Mouse (Mus musculus): ENCODE data around the gene Prune1. TPM values are rescaled to one million over a fixed set of nuclear protein-coding genes. Genes with fewer than 3 reads are reported as not detected.

The Prune1 gene
- polyA plus RNA-seq, 1 experiment from 2014 or later = 24.2 TPM

- no peak overlapping the region for H3K9ac ChIP-seq (ENCODE audit: low read depth, low read length)
- no peak for DNase-seq (ENCODE audit: low spot score)
- peaks cover 71% of the 10 kb centered on the region for H3K36me3 ChIP-seq (ENCODE audit: control insufficient read depth, insufficient read depth, low read length)
- no peaks in the 10 kb centered on the region for H3K9me3 ChIP-seq (ENCODE audit: control insufficient read depth, low read length)
- H3K4me2 ChIP-seq (ENCODE audit: low read depth, low read length) = no peak overlapping the region
- no peak overlapping the region for H3K4me3 ChIP-seq (ENCODE audit: low read depth, low read length)
- no peaks in the 10 kb centered on the region for H3K4me1 ChIP-seq (ENCODE audit: control insufficient read depth, insufficient read depth, low read length)
- no peak for ATAC-seq (ENCODE audit: low read depth)
- H3K27me3 ChIP-seq (replicated peaks; ENCODE audit: control insufficient read depth, insufficient read depth, low read length) = no peaks in the 10 kb centered on the region
- 84% methylated on average over 4 of the region's 4 CpGs for WGBS
- H3K27ac ChIP-seq (replicated peaks; ENCODE audit: low read depth, low read length) = no peak overlapping the region
Measured at GRCm38 (mm10) chr3:95208286-95208685, 73.6 kb downstream of the Prune1 start.

DNA sequence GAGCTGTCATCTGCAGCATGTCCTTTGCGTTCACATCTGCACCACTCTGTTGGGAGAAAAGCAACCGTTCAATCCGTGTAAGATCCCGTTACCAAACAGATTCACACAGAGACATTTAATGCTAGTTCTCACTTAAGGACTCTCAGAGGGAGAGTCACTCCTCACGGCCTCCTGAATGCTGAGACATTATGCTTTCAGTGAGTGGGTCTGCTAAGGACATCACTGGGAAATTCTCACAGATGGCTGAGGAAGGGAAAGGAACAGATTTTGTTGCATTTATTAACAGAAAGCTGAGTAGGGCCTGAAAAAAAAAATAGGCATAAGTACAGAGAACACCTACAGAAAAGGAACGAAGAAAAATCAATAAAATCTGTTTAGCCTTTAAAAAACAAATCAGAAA is 78.0 kb downstream of the Prune1 start:
- DNase-seq (ENCODE audit: low spot score) = no peak
- no peak overlapping the region for H3K9ac ChIP-seq (ENCODE audit: low read depth, low read length)
- H3K4me1 ChIP-seq (ENCODE audit: control insufficient read depth, insufficient read depth, low read length) = no peaks in the 10 kb centered on the region
- ATAC-seq (ENCODE audit: low read depth) = no peak
- peaks cover 94% of the 10 kb centered on the region for H3K36me3 ChIP-seq (ENCODE audit: control insufficient read depth, insufficient read depth, low read length)
- H3K9me3 ChIP-seq (ENCODE audit: control insufficient read depth, low read length) = no peaks in the 10 kb centered on the region
- H3K4me3 ChIP-seq (ENCODE audit: low read depth, low read length) = no peak overlapping the region
- H3K27ac ChIP-seq (replicated peaks; ENCODE audit: low read depth, low read length) = no peak overlapping the region
- WGBS = 90% methylated on average over 6 of the region's 6 CpGs
- no peak overlapping the region for H3K4me2 ChIP-seq (ENCODE audit: low read depth, low read length)
- no peaks in the 10 kb centered on the region for H3K27me3 ChIP-seq (replicated peaks; ENCODE audit: control insufficient read depth, insufficient read depth, low read length)

Other genes starting within 250 kb of the Prune1 start
- gene Psmd4, start 239.5 kb downstream of the Prune1 start, polyA plus RNA-seq (2014; fragmentation: Nextera tagmentation; extraction: Ambion mirVana) = 234 and 252 TPM in 2 replicates
- 13.7 and 14.9 TPM in 2 replicates for gene Pip5k1a, start 175.1 kb downstream of the Prune1 start, polyA plus RNA-seq (2014; fragmentation: Nextera tagmentation; extraction: Ambion mirVana)
- 107 and 118 TPM in 2 replicates for gene Vps72, start 171.1 kb downstream of the Prune1 start, polyA plus RNA-seq (2014; fragmentation: Nextera tagmentation; extraction: Ambion mirVana)
- 6.4 and 9.7 TPM in 2 replicates for gene Tmod4, start 157.6 kb downstream of the Prune1 start, polyA plus RNA-seq (2014; fragmentation: Nextera tagmentation; extraction: Ambion mirVana)
- gene Scnm1, start 148.1 kb downstream of the Prune1 start, polyA plus RNA-seq (2014; fragmentation: Nextera tagmentation; extraction: Ambion mirVana) = 58.3 and 62.2 TPM in 2 replicates
- 12.0 and 13.2 TPM in 2 replicates for gene Lysmd1, start 148.0 kb downstream of the Prune1 start, polyA plus RNA-seq (2014; fragmentation: Nextera tagmentation; extraction: Ambion mirVana)
- gene Tnfaip8l2, start 139.7 kb downstream of the Prune1 start, polyA plus RNA-seq (2014; fragmentation: Nextera tagmentation; extraction: Ambion mirVana) = 5.8 and 6.4 TPM in 2 replicates
- gene Sema6c, start 121.6 kb downstream of the Prune1 start, polyA plus RNA-seq (2014; fragmentation: Nextera tagmentation; extraction: Ambion mirVana) = 14.4 and 16.6 TPM in 2 replicates
- 7.8 and 8.0 TPM in 2 replicates for gene Gabpb2, start 64.2 kb downstream of the Prune1 start, polyA plus RNA-seq (2014; fragmentation: Nextera tagmentation; extraction: Ambion mirVana)
- 111 and 125 TPM in 2 replicates for gene Cdc42se1, start 53.3 kb downstream of the Prune1 start, polyA plus RNA-seq (2014; fragmentation: Nextera tagmentation; extraction: Ambion mirVana)
- 36.9 and 37.2 TPM in 2 replicates for gene Mllt11, start 49.9 kb downstream of the Prune1 start, polyA plus RNA-seq (2014; fragmentation: Nextera tagmentation; extraction: Ambion mirVana)
- 0.38 and 0.41 TPM in 2 replicates for gene Gm128, start 40.5 kb downstream of the Prune1 start, polyA plus RNA-seq (2014; fragmentation: Nextera tagmentation; extraction: Ambion mirVana)
- gene Bnipl, start 30.9 kb downstream of the Prune1 start, polyA plus RNA-seq (2014; fragmentation: Nextera tagmentation; extraction: Ambion mirVana) = 6.1 and 6.9 TPM in 2 replicates
- 37.7 and 44.9 TPM in 2 replicates for gene Mindy1, start 731 bp downstream of the Prune1 start, polyA plus RNA-seq (2014; fragmentation: Nextera tagmentation; extraction: Ambion mirVana)
- 2.8 TPM in 2 replicates for gene Anxa9, start 25.1 kb upstream of the Prune1 start, polyA plus RNA-seq (2014; fragmentation: Nextera tagmentation; extraction: Ambion mirVana)
- gene Cers2, start 32.7 kb upstream of the Prune1 start, polyA plus RNA-seq (2014; fragmentation: Nextera tagmentation; extraction: Ambion mirVana) = 133 and 134 TPM in 2 replicates
- gene Setdb1, start 75.1 kb upstream of the Prune1 start, polyA plus RNA-seq (2014; fragmentation: Nextera tagmentation; extraction: Ambion mirVana) = 39.3 and 44.2 TPM in 2 replicates
- gene 4930558C23Rik, start 120.8 kb upstream of the Prune1 start, polyA plus RNA-seq (2014; fragmentation: Nextera tagmentation; extraction: Ambion mirVana) = 0.30 TPM in 1 of 2 replicates, not detected in the other
- 32.5 and 38.1 TPM in 2 replicates for gene Arnt, start 152.3 kb upstream of the Prune1 start, polyA plus RNA-seq (2014; fragmentation: Nextera tagmentation; extraction: Ambion mirVana)
- gene Ctsk, start 217.2 kb upstream of the Prune1 start, polyA plus RNA-seq (2014; fragmentation: Nextera tagmentation; extraction: Ambion mirVana) = 113 and 147 TPM in 2 replicates
- 21.8 and 22.8 TPM in 2 replicates for gene Ctss, start 244.7 kb upstream of the Prune1 start, polyA plus RNA-seq (2014; fragmentation: Nextera tagmentation; extraction: Ambion mirVana)

Measured in embryonic facial prominence, embryonic 14.5 days (tissue).